ENCODE assay signal across 28 mouse cellular contexts in the genomic region with DNA sequence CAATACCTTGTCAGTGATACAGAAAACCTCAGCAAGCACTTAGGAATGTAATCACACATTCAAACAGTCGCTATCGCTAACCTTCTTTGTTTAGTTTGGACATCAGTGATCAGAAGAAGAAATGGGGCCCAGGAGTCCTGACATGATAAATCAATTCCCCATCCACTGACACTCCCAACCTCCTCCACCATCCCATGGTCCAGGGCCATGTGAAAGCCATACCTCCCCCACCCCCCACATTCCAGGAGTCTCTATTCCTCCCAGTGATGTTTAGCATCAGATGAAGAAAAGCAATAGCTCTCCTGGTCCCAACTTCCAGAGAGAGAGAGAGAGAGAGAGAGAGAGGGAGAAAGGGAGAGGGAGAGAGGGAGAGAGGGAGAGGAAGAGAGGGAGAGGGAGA. TPM values are rescaled to one million over a fixed set of nuclear protein-coding genes. Genes with fewer than 3 reads are reported as not detected.
DNase-seq lines count a peak whose midpoint lies in the region; ATAC-seq and TF ChIP-seq lines count a peak whose summit lies in the region.
"Had no signal": no experiment of that assay in that cellular context is flagged by ENCODE, and none has a peak within 500 bp of the region (broad histone marks: within the 10 kb centered on the region; RNA-seq: fewer than 3 reads in every experiment).

No protein-coding gene starts in this region.

- DNase-seq in heart, adult 11 months = peak; percentile 81
- no peak for DNase-seq in kidney, adult 9 months
- no peak for DNase-seq in forebrain, postnatal 0 days
- no peak for DNase-seq in right cerebral cortex, adult 18-20 months
- no peak for DNase-seq in embryo, embryonic 10.5 days (ENCODE audit: low spot score)
- DNase-seq: adrenal gland, postnatal 25 days; cerebellum, adult 11-12 months; cerebellum, adult 9-11 months; kidney, adult 2 months; kidney, postnatal 25 days; liver; lung, adult 2 months; right cerebral cortex, postnatal 4 days; thymus, adult 18-20 months; thymus, postnatal 25 days had no signal

- H3K27ac ChIP-seq in heart, embryonic 11.5 days (ENCODE audit: low read depth, low read length) = no peak overlapping the region
- no peak overlapping the region for H3K27ac ChIP-seq in kidney, embryonic 16.5 days (ENCODE audit: low read length)
- 0 out of 2 replicates have a peak overlapping the region, but pooled peaks have one; percentile 46 for H3K27ac ChIP-seq in embryonic facial prominence, embryonic 12.5 days
- 0 out of 2 replicates have a peak overlapping the region, but pooled peaks have one; percentile 57 for H3K27ac ChIP-seq in forebrain, postnatal 0 days (ENCODE audit: low read depth, low read length)
- H3K27ac ChIP-seq: layer of hippocampus, adult 2 months; liver, embryonic 14.5 days; neural tube, embryonic 12.5 days; stomach, postnatal 0 days had no signal

- H3K4me1 ChIP-seq in heart, embryonic 11.5 days (ENCODE audit: control insufficient read depth, insufficient read depth, low read length) = peaks cover 33% of the 10 kb centered on the region
- H3K4me1 ChIP-seq in kidney, embryonic 16.5 days (ENCODE audit: insufficient read depth, low read length) = peaks cover 61% of the 10 kb centered on the region
- H3K4me1 ChIP-seq in embryonic facial prominence, embryonic 12.5 days = peaks cover 58% of the 10 kb centered on the region
- no peaks in the 10 kb centered on the region for H3K4me1 ChIP-seq in forebrain, postnatal 0 days (ENCODE audit: insufficient read depth)

- H3K36me3 ChIP-seq in heart, embryonic 11.5 days (ENCODE audit: control insufficient read depth, insufficient read depth, low read length) = 0 out of 2 replicates have a peak, but pooled peaks cover 4% of the 10 kb centered on the region
- H3K36me3 ChIP-seq in kidney, embryonic 16.5 days (ENCODE audit: insufficient read depth, low read length) = peaks cover 23% of the 10 kb centered on the region
- peaks cover 24% of the 10 kb centered on the region; the same call in 1 of the 2 replicates for H3K36me3 ChIP-seq in embryonic facial prominence, embryonic 12.5 days
- H3K36me3 ChIP-seq in forebrain, postnatal 0 days (ENCODE audit: insufficient read depth) = peaks cover 18% of the 10 kb centered on the region
- H3K36me3 ChIP-seq: neural tube, embryonic 12.5 days had no signal

- no peak overlapping the region for H3K9ac ChIP-seq in heart, embryonic 11.5 days (ENCODE audit: low read depth, low read length)
- H3K9ac ChIP-seq in kidney, embryonic 16.5 days (replicated peaks; ENCODE audit: low read length) = no peak overlapping the region
- no peak overlapping the region for H3K9ac ChIP-seq in embryonic facial prominence, embryonic 12.5 days
- H3K9ac ChIP-seq in forebrain, postnatal 0 days = no peak overlapping the region
- H3K9ac ChIP-seq: liver, embryonic 14.5 days; neural tube, embryonic 12.5 days had no signal

- 74% methylated on average over 2 of the region's 2 CpGs for WGBS in heart, embryonic 11.5 days (ENCODE audit: insufficient replicate concordance)
- WGBS in kidney, embryonic 16.5 days = 20% methylated on average over 2 of the region's 2 CpGs
- WGBS in embryonic facial prominence, embryonic 12.5 days = 49% methylated on average over 2 of the region's 2 CpGs
- 83% methylated on average over 2 of the region's 2 CpGs for WGBS in forebrain, postnatal 0 days

- TF ChIP-seq CTCF in forebrain, postnatal 0 days (IDR thresholded peaks at IDR 0.05; ENCODE audit: low read depth) = no peak

- no peaks in the 10 kb centered on the region for H3K27me3 ChIP-seq in heart, embryonic 11.5 days (ENCODE audit: control insufficient read depth, insufficient read depth, low read length)
- no peaks in the 10 kb centered on the region for H3K27me3 ChIP-seq in kidney, embryonic 16.5 days (ENCODE audit: insufficient read depth, low read length)
- H3K27me3 ChIP-seq in embryonic facial prominence, embryonic 12.5 days = no peaks in the 10 kb centered on the region
- H3K27me3 ChIP-seq in forebrain, postnatal 0 days (ENCODE audit: insufficient read depth, low read length) = no peaks in the 10 kb centered on the region
- H3K27me3 ChIP-seq: neural tube, embryonic 12.5 days; Patski had no signal

- no peak overlapping the region for H3K4me2 ChIP-seq in heart, embryonic 11.5 days
- no peak overlapping the region for H3K4me2 ChIP-seq in kidney, embryonic 16.5 days (replicated peaks; ENCODE audit: low read depth, low read length)
- no peak overlapping the region for H3K4me2 ChIP-seq in embryonic facial prominence, embryonic 12.5 days (replicated peaks)
- no peak overlapping the region for H3K4me2 ChIP-seq in forebrain, postnatal 0 days (ENCODE audit: low read depth)
- H3K4me2 ChIP-seq: midbrain, embryonic 11.5 days; neural tube, embryonic 12.5 days had no signal

- no peaks in the 10 kb centered on the region for H3K9me3 ChIP-seq in heart, embryonic 11.5 days (replicated peaks; ENCODE audit: control insufficient read depth, low read length)
- no peaks in the 10 kb centered on the region for H3K9me3 ChIP-seq in kidney, embryonic 16.5 days (ENCODE audit: low read length)
- no peaks in the 10 kb centered on the region for H3K9me3 ChIP-seq in embryonic facial prominence, embryonic 12.5 days
- no peaks in the 10 kb centered on the region for H3K9me3 ChIP-seq in forebrain, postnatal 0 days (ENCODE audit: low read length)
- H3K9me3 ChIP-seq: heart, embryonic 10.5 days; neural tube, embryonic 12.5 days had no signal

- ATAC-seq in heart, embryonic 11.5 days (replicated peaks; ENCODE audit: insufficient number of reproducible peaks, low FRiP score, low TSS enrichment) = no peak
- ATAC-seq in kidney, embryonic 16.5 days (ENCODE audit: low FRiP score, low TSS enrichment) = peak; percentile 53; the same call in 1 of the 2 replicates
- ATAC-seq in embryonic facial prominence, embryonic 12.5 days (ENCODE audit: insufficient number of reproducible peaks, insufficient read depth, low FRiP score, low TSS enrichment) = no peak
- no peak for ATAC-seq in forebrain, postnatal 0 days
- ATAC-seq: hindbrain, embryonic 16.5 days; Patski had no signal

- no peak overlapping the region for H3K4me3 ChIP-seq in heart, embryonic 11.5 days (ENCODE audit: low read depth, low read length)
- H3K4me3 ChIP-seq in kidney, embryonic 16.5 days (ENCODE audit: low read length) = no peak overlapping the region
- H3K4me3 ChIP-seq in embryonic facial prominence, embryonic 12.5 days = no peak overlapping the region
- H3K4me3 ChIP-seq in forebrain, postnatal 0 days (ENCODE audit: low read depth, low read length) = no peak overlapping the region
- H3K4me3 ChIP-seq: heart, embryonic 10.5 days; layer of hippocampus, adult 2 months; myocyte; neural tube, embryonic 12.5 days had no signal

RNA-seq across cellular contexts. Expression of a gene that starts 28.5 kb away (rescaled TPM):
- 25.0 and 33.5 TPM in 2 replicates for polyA plus RNA-seq in heart, embryonic 11.5 days (2014; fragmentation: Nextera tagmentation; extraction: Ambion mirVana)
- 67.3 and 75.5 TPM in 2 replicates for polyA plus RNA-seq in kidney, embryonic 16.5 days (2015; fragmentation: Nextera tagmentation; extraction: Ambion mirVana)
- polyA plus RNA-seq in embryonic facial prominence, embryonic 12.5 days (2016; fragmentation: Nextera tagmentation; extraction: Ambion mirVana) = 66.3 and 66.8 TPM in 2 replicates
- total RNA-seq in forebrain, postnatal 0 days (2014; rRNA removed) = 79.2 and 95.9 TPM in 2 replicates
- polyA plus RNA-seq in forebrain, postnatal 0 days (2015; fragmentation: Nextera tagmentation; extraction: Ambion mirVana) = 52.6 and 60.5 TPM in 2 replicates
- total RNA-seq: MEL had no signal

Comparison
In these comparisons a context has a peak if more than half of its experiments do, and no peak if none do; other contexts are left out.
1. H3K27ac ChIP-seq: peak in embryonic facial prominence, embryonic 12.5 days (single experiment) and forebrain, postnatal 0 days (single experiment); none in heart, embryonic 11.5 days (single experiment) and kidney, embryonic 16.5 days (single experiment).